Mouse (Mus musculus): Measurements from ENCODE around the gene Dapk2. TPM values are rescaled to one million over a fixed set of nuclear protein-coding genes. Genes with fewer than 3 reads are reported as not detected.

Gene Dapk2
- polyA plus RNA-seq, 1 experiment from 2014 or later: 7.2 TPM

- H3K27ac ChIP-seq: peak overlapping the region; percentile 92
- H3K9me3 ChIP-seq: no peaks in the 10 kb centered on the region
- H3K4me3 ChIP-seq (replicated peaks): peak overlapping the region; percentile 71
- no peaks in the 10 kb centered on the region for H3K36me3 ChIP-seq
- 16% methylated on average over 33 of the region's 33 CpGs for WGBS
- peak; percentile 97 for ATAC-seq
- no peaks in the 10 kb centered on the region for H3K27me3 ChIP-seq (replicated peaks)
- H3K4me2 ChIP-seq (replicated peaks): peak overlapping the region; percentile 66
- H3K4me1 ChIP-seq (replicated peaks): peaks cover 9% of the 10 kb centered on the region
- peak overlapping the region; percentile 81 for H3K9ac ChIP-seq
Observed at GRCm38 (mm10) chr9:66124681-66125542, 33.1 kb upstream of the Dapk2 start.

GRCm38 (mm10) chr9:66125543-66126455 is 32.2 kb upstream of the Dapk2 start:
- Histone ChIP-seq H3K4me1 (replicated peaks) (peaks cover 9% of the 10 kb centered on the region), H3K36me3 (no peaks in the 10 kb centered on the region), H3K9me3 (no peaks in the 10 kb centered on the region), H3K9ac (peak overlapping the region; percentile 27), H3K4me3 (replicated peaks) (peak overlapping the region; percentile 63), H3K27ac (peak overlapping the region; percentile 49; the same call in 1 of the 2 replicates), H3K27me3 (replicated peaks) (no peaks in the 10 kb centered on the region), H3K4me2 (replicated peaks) (peak overlapping the region; percentile 66)
- ATAC-seq: no peak
- 50% methylated on average over 12 of the region's 12 CpGs for WGBS

- ATAC-seq: peak; percentile 86
- Histone ChIP-seq H3K9me3 (no peaks in the 10 kb centered on the region), H3K36me3 (no peaks in the 10 kb centered on the region), H3K27ac (peak within 1 kb of the TSS; percentile 79), H3K4me2 (replicated peaks) (peak within 1 kb of the TSS; percentile 66), H3K27me3 (replicated peaks) (no peaks in the 10 kb centered on the region), H3K4me1 (replicated peaks) (peaks cover 9% of the 10 kb centered on the region), H3K4me3 (replicated peaks) (peak within 1 kb of the TSS; percentile 63), H3K9ac (peak within 1 kb of the TSS; percentile 63)
- under 1% methylated on average over 34 of the region's 34 CpGs for WGBS
Observed at GRCm38 (mm10) chr9:66126456-66127192, 31.4 kb upstream of the Dapk2 start, which contains the start of the genes Snx1 and Ciao2a. Snx1 (minus strand) TSS chr9:66126587. Ciao2a (plus strand) TSS chr9:66126611.

GRCm38 (mm10) chr9:66127193-66127546 is 30.9 kb upstream of the Dapk2 start:
- H3K4me2 ChIP-seq (replicated peaks): peak overlapping the region; percentile 66
- peak overlapping the region; percentile 79 for H3K27ac ChIP-seq
- ATAC-seq: no peak
- peaks cover 9% of the 10 kb centered on the region for H3K4me1 ChIP-seq (replicated peaks)
- H3K9ac ChIP-seq: peak overlapping the region; percentile 63
- no peaks in the 10 kb centered on the region for H3K27me3 ChIP-seq (replicated peaks)
- H3K4me3 ChIP-seq (replicated peaks): peak overlapping the region; percentile 63
- H3K9me3 ChIP-seq: no peaks in the 10 kb centered on the region
- WGBS: 30% methylated on average over 6 of the region's 6 CpGs
- no peaks in the 10 kb centered on the region for H3K36me3 ChIP-seq

DNA sequence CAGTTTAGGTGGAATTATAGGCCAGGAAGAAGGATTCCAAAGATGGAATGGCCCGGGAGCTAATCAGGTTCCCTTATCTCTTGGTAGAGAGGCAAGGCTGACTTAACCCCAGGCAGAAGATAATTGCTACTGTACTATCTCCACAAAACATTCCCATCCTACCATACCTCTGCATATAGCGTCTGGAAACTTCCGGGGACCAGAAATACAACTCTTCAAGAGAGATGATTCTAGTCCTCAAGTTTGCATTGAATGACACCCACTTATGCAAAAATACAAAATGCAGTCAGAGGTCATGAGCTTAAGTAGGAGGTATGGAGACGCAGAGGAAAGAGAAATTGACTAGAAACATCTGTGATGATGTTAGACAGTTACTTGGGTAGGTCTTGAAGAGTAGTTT is 30.1 kb upstream of the Dapk2 start:
- Histone ChIP-seq H3K4me2 (replicated peaks) (peak overlapping the region; percentile 66), H3K9ac (no peak overlapping the region), H3K9me3 (no peaks in the 10 kb centered on the region), H3K27ac (no peak overlapping the region), H3K27me3 (replicated peaks) (no peaks in the 10 kb centered on the region), H3K36me3 (peaks cover 1% of the 10 kb centered on the region; the same call in 1 of the 2 replicates), H3K4me3 (replicated peaks) (0 out of 2 replicates have a peak overlapping the region, but pooled peaks have one; percentile 63), H3K4me1 (replicated peaks) (peaks cover 9% of the 10 kb centered on the region)
- ATAC-seq: no peak
- WGBS: 87% methylated on average over 4 of the region's 4 CpGs

DNA sequence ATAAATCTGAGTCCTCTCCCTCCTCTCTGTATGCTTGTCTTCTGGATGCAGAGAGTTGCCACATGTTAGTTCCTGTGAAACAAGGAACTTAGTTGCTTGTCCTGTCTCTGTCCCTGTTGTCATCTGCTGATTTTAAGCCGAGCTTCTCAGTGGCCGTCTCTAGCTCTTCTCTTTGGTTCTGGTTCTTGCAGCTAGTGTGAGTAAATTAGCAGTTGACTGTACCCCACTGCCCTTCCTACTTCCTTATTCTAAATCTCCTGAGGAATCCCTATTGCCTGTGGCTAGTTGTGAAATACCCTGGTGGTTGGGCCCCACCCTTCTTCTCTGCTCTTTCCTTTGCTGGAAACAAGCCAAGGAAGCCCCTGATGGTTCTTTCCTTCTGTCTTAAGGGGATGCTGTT is 26.6 kb upstream of the Dapk2 start:
- ATAC-seq: no peak
- H3K36me3 ChIP-seq: peaks cover 10% of the 10 kb centered on the region
- WGBS: 93% methylated on average over 2 of the region's 2 CpGs

DNA sequence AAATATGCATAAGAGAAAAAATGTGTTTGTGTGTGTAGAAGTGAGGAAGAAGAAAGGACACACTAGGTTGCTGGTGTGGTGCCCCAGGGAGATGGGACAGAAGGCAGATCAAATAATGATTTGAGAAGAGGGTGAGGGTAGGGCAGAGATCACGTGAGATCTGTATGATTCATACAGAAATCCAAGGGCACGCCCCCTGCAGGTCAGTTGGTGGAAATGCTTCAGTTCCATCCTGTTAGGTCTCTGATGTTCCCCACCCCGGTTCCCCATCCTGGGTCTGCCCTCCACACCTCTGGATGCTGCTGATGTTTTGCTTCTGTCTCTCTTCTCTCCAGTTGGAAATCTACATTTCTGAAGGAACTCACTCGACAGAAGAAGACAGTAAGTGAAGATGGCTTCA is 22.1 kb upstream of the Dapk2 start:
- no peak overlapping the region for H3K9ac ChIP-seq
- no peak for ATAC-seq
- WGBS: 52% methylated on average over 4 of the region's 4 CpGs
- H3K36me3 ChIP-seq: peaks cover 27% of the 10 kb centered on the region
- H3K9me3 ChIP-seq: no peaks in the 10 kb centered on the region
- no peak overlapping the region for H3K4me3 ChIP-seq (replicated peaks)
- no peaks in the 10 kb centered on the region for H3K4me1 ChIP-seq (replicated peaks)
- no peak overlapping the region for H3K4me2 ChIP-seq (replicated peaks)
- H3K27ac ChIP-seq: no peak overlapping the region
- no peaks in the 10 kb centered on the region for H3K27me3 ChIP-seq (replicated peaks)

More for the DNA sequence above, 26.6 kb upstream of the Dapk2 start:
- Histone ChIP-seq H3K27me3 (replicated peaks) (no peaks in the 10 kb centered on the region), H3K4me3 (replicated peaks) (no peak overlapping the region), H3K27ac (no peak overlapping the region), H3K9me3 (no peaks in the 10 kb centered on the region), H3K4me2 (replicated peaks) (no peak overlapping the region), H3K9ac (no peak overlapping the region), H3K4me1 (replicated peaks) (0 out of 2 replicates have a peak, but pooled peaks cover 3% of the 10 kb centered on the region)

DNA sequence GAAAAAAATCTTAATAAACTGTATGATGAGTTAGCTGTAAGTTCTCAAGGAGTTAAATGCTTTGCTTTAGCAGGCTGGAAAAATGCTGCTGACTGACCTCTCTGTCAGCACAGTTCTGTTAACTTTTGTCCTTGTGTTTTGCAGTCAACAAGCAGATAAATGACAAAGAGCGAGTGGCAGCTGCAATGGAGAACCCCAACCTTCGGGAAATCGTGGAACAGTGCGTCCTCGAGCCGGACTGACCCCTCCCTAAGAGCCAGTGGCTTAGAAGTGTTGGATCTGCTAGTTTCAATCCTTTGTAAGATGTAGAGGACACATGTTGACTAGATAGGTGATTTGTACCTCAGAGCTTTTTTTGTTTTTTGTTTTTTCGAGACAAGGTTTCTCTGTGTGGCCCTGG is 19.8 kb upstream of the Dapk2 start:
- no peaks in the 10 kb centered on the region for H3K9me3 ChIP-seq
- no peaks in the 10 kb centered on the region for H3K4me1 ChIP-seq (replicated peaks)
- no peak overlapping the region for H3K27ac ChIP-seq
- H3K27me3 ChIP-seq (replicated peaks): no peaks in the 10 kb centered on the region
- H3K9ac ChIP-seq: no peak overlapping the region
- H3K36me3 ChIP-seq: peaks cover 24% of the 10 kb centered on the region
- no peak overlapping the region for H3K4me2 ChIP-seq (replicated peaks)
- WGBS: 93% methylated on average over 7 of the region's 7 CpGs
- ATAC-seq: no peak
- H3K4me3 ChIP-seq (replicated peaks): no peak overlapping the region

DNA sequence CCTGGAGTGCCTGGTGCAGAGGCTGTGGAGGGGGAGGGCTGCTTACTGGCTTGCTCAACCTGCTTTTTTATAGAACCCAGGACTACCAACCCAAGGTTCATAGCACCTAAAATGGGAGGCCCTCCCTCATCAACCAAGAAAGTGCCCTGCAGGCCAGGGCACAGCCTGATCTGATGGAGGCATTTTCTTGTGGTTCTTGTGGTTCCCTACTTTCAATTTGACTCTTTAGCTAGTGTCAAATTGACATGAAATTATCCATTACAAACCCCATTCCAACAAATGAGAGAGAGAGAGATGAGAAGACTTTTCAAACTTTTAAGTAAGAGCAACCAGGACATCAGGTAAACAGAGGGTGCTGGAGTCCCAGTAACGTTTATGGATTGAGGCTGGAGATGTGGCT is 15.8 kb upstream of the Dapk2 start:
- Histone ChIP-seq H3K36me3 (peaks cover 17% of the 10 kb centered on the region), H3K4me3 (replicated peaks) (no peak overlapping the region), H3K27ac (no peak overlapping the region), H3K9ac (no peak overlapping the region), H3K4me2 (replicated peaks) (no peak overlapping the region), H3K4me1 (replicated peaks) (no peaks in the 10 kb centered on the region), H3K27me3 (replicated peaks) (no peaks in the 10 kb centered on the region), H3K9me3 (no peaks in the 10 kb centered on the region)
- ATAC-seq: no peak
- 63% methylated on average over 1 of the region's 1 CpGs for WGBS

DNA sequence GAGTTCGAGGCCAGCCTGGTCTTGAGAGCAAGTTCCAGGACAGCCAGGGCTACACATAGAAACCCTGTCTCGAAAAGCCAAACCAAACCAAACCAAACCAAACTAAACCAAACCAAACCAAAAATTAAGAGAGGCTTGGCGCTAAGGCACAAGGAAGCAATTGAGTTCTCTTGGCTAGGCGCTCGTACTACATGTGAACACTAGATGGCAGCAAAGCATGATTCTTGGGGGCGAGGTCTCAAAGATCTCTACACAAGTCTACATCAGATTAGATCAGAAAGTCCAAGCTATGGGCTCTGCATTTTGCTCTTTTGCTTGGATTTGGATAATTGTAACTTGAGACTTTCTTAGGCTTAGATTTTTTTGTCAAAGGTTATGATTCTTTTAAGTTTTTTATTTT is 13.8 kb upstream of the Dapk2 start:
- H3K27me3 ChIP-seq (replicated peaks): no peaks in the 10 kb centered on the region
- no peak overlapping the region for H3K4me3 ChIP-seq (replicated peaks)
- no peak overlapping the region for H3K27ac ChIP-seq
- H3K4me2 ChIP-seq (replicated peaks): no peak overlapping the region
- 7% methylated on average over 6 of the region's 6 CpGs for WGBS
- no peak overlapping the region for H3K9ac ChIP-seq
- no peaks in the 10 kb centered on the region for H3K9me3 ChIP-seq
- peak; percentile 55; the same call in 1 of the 2 replicates for ATAC-seq
- peaks cover 13% of the 10 kb centered on the region for H3K36me3 ChIP-seq
- no peaks in the 10 kb centered on the region for H3K4me1 ChIP-seq (replicated peaks)

GRCm38 (mm10) chr9:66146141-66146540 is 11.9 kb upstream of the Dapk2 start:
- no peaks in the 10 kb centered on the region for H3K9me3 ChIP-seq
- ATAC-seq: no peak

More at GRCm38 (mm10) chr9:66146141-66146540, 11.9 kb upstream of the Dapk2 start:
- H3K4me3 ChIP-seq (replicated peaks): no peak overlapping the region
- H3K9ac ChIP-seq: no peak overlapping the region
- no peaks in the 10 kb centered on the region for H3K4me1 ChIP-seq (replicated peaks)
- no peaks in the 10 kb centered on the region for H3K36me3 ChIP-seq
- no peak overlapping the region for H3K4me2 ChIP-seq (replicated peaks)
- no peak overlapping the region for H3K27ac ChIP-seq
- H3K27me3 ChIP-seq (replicated peaks): no peaks in the 10 kb centered on the region
